Mouse (Mus musculus) midbrain, postnatal 0 days (tissue): ENCODE measurements around the gene Aim2. TPM values are rescaled to one million over a fixed set of nuclear protein-coding genes. Genes with fewer than 3 reads are reported as not detected.

Source experiments
- ATAC-seq: fragments of 200-750 bp; cut with Nextera tagmentation; 2 replicates; pipeline ENCODE4 v1.8.0; 2017; ENCODE audit warnings: moderate number of reproducible peaks, mild to moderate bottlenecking, moderate TSS enrichment, moderate library complexity; ENCODE audit not compliant: low FRiP score
- DNase-seq: peaks from one replicate; pipeline ENCODE4 v3.0.0-alpha.2; 2015; ENCODE audit warnings: low spot score
- H3K27ac ChIP-seq: fragments of 300-500 bp; sonication (generic); 2 replicates; pipeline ENCODE4 v1.5.1; 2014; ENCODE audit warnings: low read depth, mild to moderate bottlenecking, low read length, mixed read lengths
- H3K27me3 ChIP-seq: fragments of 300-500 bp; sonication (generic); 2 replicates; pipeline ENCODE4 v1.6.1; 2014; ENCODE audit warnings: low read length, control low read depth, mixed read lengths; ENCODE audit not compliant: insufficient read depth
- H3K36me3 ChIP-seq: fragments of 300-500 bp; sonication (generic); 2 replicates; pipeline ENCODE4 v1.6.1; 2014; ENCODE audit warnings: low read length, control low read depth, mixed read lengths; ENCODE audit not compliant: insufficient read depth
- H3K4me1 ChIP-seq: fragments of 300-500 bp; sonication (generic); 2 replicates; pipeline ENCODE4 v1.6.1; 2014; ENCODE audit warnings: mild to moderate bottlenecking, control low read depth, antibody characterized with exemption, low read length, mixed read lengths; ENCODE audit not compliant: insufficient read depth
- H3K4me2 ChIP-seq: fragments of 300-500 bp; sonication (generic); 2 replicates; pipeline ENCODE4 v1.6.1; 2014; ENCODE audit warnings: low read depth, mild to moderate bottlenecking, low read length, mixed read lengths; ENCODE audit not compliant: poor library complexity, severe bottlenecking
- H3K4me3 ChIP-seq: fragments of 300-500 bp; sonication (generic); 2 replicates; pipeline ENCODE4 v1.5.1; 2014; ENCODE audit warnings: low read depth, mild to moderate bottlenecking, low read length, moderate library complexity
- H3K9ac ChIP-seq: fragments of 300-500 bp; sonication (generic); replicated peaks from 2 replicates; pipeline ENCODE4 v1.6.1; 2014; ENCODE audit warnings: mild to moderate bottlenecking, low read length, moderate library complexity, mixed read lengths; ENCODE audit not compliant: poor library complexity, severe bottlenecking
- H3K9me3 ChIP-seq: fragments of 300-500 bp; sonication (generic); 2 replicates; pipeline ENCODE4 v1.6.1; 2016; ENCODE audit warnings: low read length, control low read depth
- CTCF ChIP-seq: IDR thresholded peaks from 2 replicates; pipeline ENCODE4 v1.5.1; 2016; ENCODE audit warnings: antibody characterized with exemption, mild to moderate bottlenecking
- WGBS: fragments of 180-500 bp; shearing (Covaris S2); extraction: QIAGEN DNeasy Blood & Tissue Kit; methylation state at CpG from one replicate; pipeline ENCODE4 v1.1.7; 2014; 5-methylcytosine and 5-hydroxymethylcytosine counted together
- polyA plus RNA-seq: library from polyadenylated mRNA; unstranded; fragments of >200 nt; fragmentation: Nextera tagmentation; extraction: Ambion mirVana; gene quantifications from 2 replicates; pipeline ENCODE4 v1.2.1, GENCODE M21; 2015
- total RNA-seq: library from RNA; depleted of rRNA; stranded (reverse); fragments of >200 nt; gene quantifications from 2 replicates; pipeline ENCODE4 v1.2.3, GENCODE M21; 2014

Gene Aim2
- total and polyA plus RNA-seq, 2 experiments from 2014 or later, result 0.66 to 0.89 TPM

- H3K4me3 ChIP-seq, result no peak overlapping the region
- H3K27ac ChIP-seq, result no peak overlapping the region
- DNase-seq, result no peak
Observed at GRCm38 (mm10) chr1:173322249-173322627, 28.4 kb upstream of the Aim2 start.

GRCm38 (mm10) chr1:173323839-173324585, 26.7 kb upstream of the Aim2 start:
- Histone ChIP-seq H3K36me3 (no peaks in the 10 kb centered on the region), H3K9me3 (no peaks in the 10 kb centered on the region), H3K27me3 (no peaks in the 10 kb centered on the region), H3K4me1 (no peaks in the 10 kb centered on the region), H3K27ac (no peak overlapping the region), H3K9ac (no peak overlapping the region), H3K4me3 (no peak overlapping the region), H3K4me2 (no peak overlapping the region)
- 34% methylated on average over 5 of the region's 5 CpGs for WGBS
- peak; percentile 78 for TF ChIP-seq CTCF
- DNase-seq (peak; percentile 35), ATAC-seq (no peak)

More at GRCm38 (mm10) chr1:173322249-173322627, 28.4 kb upstream of the Aim2 start:
- Histone ChIP-seq H3K27me3 (no peaks in the 10 kb centered on the region), H3K9me3 (no peaks in the 10 kb centered on the region), H3K36me3 (no peaks in the 10 kb centered on the region), H3K4me1 (no peaks in the 10 kb centered on the region), H3K4me2 (no peak overlapping the region), H3K9ac (no peak overlapping the region)
- WGBS, result 66% methylated on average over 6 of the region's 6 CpGs
- no peak for TF ChIP-seq CTCF
- no peak for ATAC-seq

- H3K9ac ChIP-seq, result no peak overlapping the region
- no peak for TF ChIP-seq CTCF
- H3K4me1 ChIP-seq, result no peaks in the 10 kb centered on the region
- no peak for ATAC-seq
- H3K9me3 ChIP-seq, result no peaks in the 10 kb centered on the region
- H3K4me2 ChIP-seq, result no peak overlapping the region
- no peaks in the 10 kb centered on the region for H3K36me3 ChIP-seq
- H3K27ac ChIP-seq, result no peak overlapping the region
- no peaks in the 10 kb centered on the region for H3K27me3 ChIP-seq
- H3K4me3 ChIP-seq, result no peak overlapping the region
- 67% methylated on average over 4 of the region's 4 CpGs for WGBS
- DNase-seq, result no peak
Observed at GRCm38 (mm10) chr1:173324961-173325360, 25.7 kb upstream of the Aim2 start.

- no peaks in the 10 kb centered on the region for H3K27me3 ChIP-seq
- WGBS, result 83% methylated on average over 1 of the region's 1 CpGs
- ATAC-seq, result no peak
Observed at GRCm38 (mm10) chr1:173325395-173325794, 25.3 kb upstream of the Aim2 start.

GRCm38 (mm10) chr1:173326552-173326951, 24.1 kb upstream of the Aim2 start:
- DNase-seq (no peak), ATAC-seq (no peak)
- no peak for TF ChIP-seq CTCF
- H3K4me3 ChIP-seq, result no peak overlapping the region
- 41% methylated on average over 1 of the region's 1 CpGs for WGBS
- no peaks in the 10 kb centered on the region for H3K4me1 ChIP-seq
- no peak overlapping the region for H3K4me2 ChIP-seq
- no peaks in the 10 kb centered on the region for H3K27me3 ChIP-seq
- no peak overlapping the region for H3K9ac ChIP-seq
- H3K36me3 ChIP-seq, result no peaks in the 10 kb centered on the region
- no peaks in the 10 kb centered on the region for H3K9me3 ChIP-seq
- no peak overlapping the region for H3K27ac ChIP-seq

More at GRCm38 (mm10) chr1:173325395-173325794, 25.3 kb upstream of the Aim2 start:
- no peaks in the 10 kb centered on the region for H3K4me1 ChIP-seq
- no peaks in the 10 kb centered on the region for H3K36me3 ChIP-seq
- no peak overlapping the region for H3K4me2 ChIP-seq
- H3K9me3 ChIP-seq, result no peaks in the 10 kb centered on the region
- no peak for TF ChIP-seq CTCF
- no peak for DNase-seq
- no peak overlapping the region for H3K27ac ChIP-seq
- no peak overlapping the region for H3K9ac ChIP-seq
- H3K4me3 ChIP-seq, result no peak overlapping the region

GRCm38 (mm10) chr1:173328446-173328845, 22.2 kb upstream of the Aim2 start:
- no peaks in the 10 kb centered on the region for H3K9me3 ChIP-seq
- H3K27me3 ChIP-seq, result no peaks in the 10 kb centered on the region
- no peak overlapping the region for H3K4me3 ChIP-seq
- H3K27ac ChIP-seq, result no peak overlapping the region
- no peak for TF ChIP-seq CTCF
- no peaks in the 10 kb centered on the region for H3K36me3 ChIP-seq
- 56% methylated on average over 8 of the region's 8 CpGs for WGBS
- DNase-seq (no peak), ATAC-seq (no peak)
- no peaks in the 10 kb centered on the region for H3K4me1 ChIP-seq
- no peak overlapping the region for H3K9ac ChIP-seq
- no peak overlapping the region for H3K4me2 ChIP-seq
